Mouse (Mus musculus) left cerebral cortex, adult 2 months (tissue): ENCODE measurements at regions not wholly inside any gene's neighbourhood (a gene's known extent, or its start where the extent isn't known, plus 50 kb on each side); places are given as distances from the start of the nearest gene placed in this dataset.

Source experiments
- DNase-seq, 2 experiments: peaks; one replicate each; pipeline ENCODE4 v3.0.0; 2021 to 2022; ENCODE audit warnings: low spot score in 2 of 2, mixed read lengths in 1 of 2; ENCODE audit errors: extremely low spot score in 1 of 2
- H3K27ac ChIP-seq: fragments of 200-600 bp; 2 replicates; pipeline ENCODE4 v1.8.1; 2022
- H3K4me3 ChIP-seq: fragments of 200-600 bp; 2 replicates; pipeline ENCODE4 v1.8.1; 2022
- CTCF ChIP-seq: fragments of 200-600 bp; IDR thresholded peaks from 2 replicates; pipeline ENCODE4 v1.8.1; 2022; ENCODE audit warnings: antibody characterized with exemption, mild to moderate bottlenecking, moderate library complexity
- intact Hi-C: fragments of 180-260 bp; cut with DNase I; formaldehyde crosslinking; loops from one replicate; pipeline ENCODE4 v1.15.1; 2025

DNA sequence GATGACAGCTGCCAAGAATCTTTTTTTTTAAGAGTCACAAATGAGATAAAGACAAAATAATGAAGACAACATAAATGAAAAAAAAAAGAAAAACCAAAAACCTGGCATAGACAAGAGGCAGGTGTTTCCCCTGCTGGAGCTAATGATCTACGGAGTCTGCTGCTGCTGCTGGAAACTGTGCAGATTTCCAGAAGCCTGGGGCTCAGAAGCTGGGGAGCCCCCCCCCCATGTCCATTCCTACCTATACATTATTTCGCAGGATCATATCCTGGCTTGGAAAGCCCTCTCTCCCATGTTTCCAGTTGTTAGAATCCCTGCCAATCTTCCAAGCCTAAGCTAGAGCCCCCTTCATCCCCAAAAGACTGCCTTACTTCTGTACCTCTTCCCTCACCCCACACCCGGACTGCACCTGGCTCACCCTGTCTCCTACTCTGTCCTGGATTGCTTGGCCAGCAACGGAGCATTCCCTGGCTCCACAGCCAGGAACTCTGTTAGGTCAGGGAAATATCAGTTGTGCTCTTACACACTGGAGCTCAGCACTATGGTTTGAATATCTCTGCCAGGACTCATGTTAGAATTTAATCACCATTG is 218.6 kb upstream of the Six2 start:
- H3K4me3 ChIP-seq = no peak overlapping the region
- TF ChIP-seq CTCF = no peak
- no peak for DNase-seq
- intact Hi-C loops = no loop called here
- H3K27ac ChIP-seq = no peak overlapping the region

DNA sequence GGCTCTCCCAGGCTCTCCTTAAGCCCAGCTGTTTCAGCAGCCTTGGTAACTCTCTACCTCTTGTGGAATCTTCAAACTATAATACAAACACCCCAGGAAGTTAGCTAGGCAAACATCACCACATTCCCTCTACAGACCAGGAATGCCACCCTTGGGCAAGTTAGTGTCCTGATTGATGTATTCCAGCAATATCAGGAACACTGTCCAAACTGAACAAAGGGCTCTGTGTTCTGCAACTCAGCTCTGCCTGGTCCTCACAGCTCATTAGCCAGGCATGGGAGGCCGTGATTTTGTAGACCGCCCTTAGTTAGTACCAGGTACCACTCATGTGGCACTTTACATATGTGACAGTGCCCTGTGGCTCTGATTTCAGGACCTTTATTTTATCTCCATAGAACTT is 214.5 kb upstream of the Six2 start:
- no peak overlapping the region for H3K4me3 ChIP-seq
- no peak for TF ChIP-seq CTCF
- intact Hi-C loops = no loop called here
- no peak overlapping the region for H3K27ac ChIP-seq
- DNase-seq = no peak

DNA sequence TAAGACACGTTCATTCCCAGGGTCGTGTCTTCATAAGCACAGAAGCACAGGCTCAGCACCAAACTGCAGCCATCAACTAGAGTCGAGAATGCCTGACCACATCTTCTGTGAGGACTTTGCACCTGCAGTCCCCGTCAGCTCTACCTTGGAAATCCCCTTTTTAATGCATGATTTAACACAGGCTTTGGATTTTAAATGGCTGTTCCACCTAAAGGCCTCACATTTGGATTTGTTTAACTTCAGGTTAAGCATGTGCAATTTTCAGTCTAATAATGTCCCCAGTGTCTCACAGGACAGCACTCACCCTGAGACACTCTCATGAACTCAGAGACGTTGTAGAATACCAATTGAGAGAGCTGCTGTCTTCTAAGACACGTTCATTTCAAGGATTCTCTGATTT is 211.0 kb upstream of the Six2 start:
- no peak for DNase-seq
- TF ChIP-seq CTCF = no peak
- intact Hi-C loops = no loop called here
- no peak overlapping the region for H3K4me3 ChIP-seq
- no peak overlapping the region for H3K27ac ChIP-seq

DNA sequence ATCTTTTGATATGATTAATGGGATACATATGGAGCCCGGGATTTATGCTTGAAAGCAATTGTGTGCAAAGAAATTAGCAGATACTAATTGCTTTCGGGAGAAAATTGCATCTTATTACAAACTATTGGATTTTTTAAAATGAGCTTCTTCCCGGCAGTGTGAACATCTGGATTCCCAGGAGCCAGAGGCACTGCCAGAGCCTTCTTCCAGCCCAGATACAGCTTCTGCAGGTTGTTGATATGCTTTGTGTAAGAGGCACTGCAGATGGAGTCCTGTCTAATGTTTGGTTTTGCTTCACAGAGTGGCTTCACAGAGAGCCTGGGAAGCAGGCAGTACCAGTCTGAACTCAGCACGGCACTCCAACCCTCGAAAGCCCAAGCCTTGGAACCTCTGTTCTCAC is 207.9 kb upstream of the Six2 start:
- no peak overlapping the region for H3K27ac ChIP-seq
- intact Hi-C loops = no loop called here
- H3K4me3 ChIP-seq = no peak overlapping the region
- DNase-seq = no peak
- TF ChIP-seq CTCF = no peak

DNA sequence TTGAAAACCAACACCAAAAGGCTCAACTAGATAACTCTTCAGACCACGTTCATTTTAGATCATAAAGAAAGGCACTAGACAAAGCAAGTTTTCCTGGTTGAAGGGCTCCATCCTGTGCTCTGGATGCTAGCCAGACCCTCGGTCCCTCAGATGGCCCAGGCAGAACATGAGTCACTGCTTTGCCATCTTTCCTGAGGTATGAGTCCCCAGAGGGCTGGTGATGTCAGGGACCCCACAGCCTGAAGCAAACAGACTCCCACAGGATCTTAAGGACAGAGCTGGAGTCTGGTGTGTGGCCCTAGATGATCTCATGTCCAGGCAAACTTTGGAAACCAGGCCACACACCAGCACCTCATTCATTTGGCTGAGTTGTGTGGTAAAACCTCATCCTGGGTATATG is 203.2 kb upstream of the Six2 start:
- DNase-seq = no peak
- TF ChIP-seq CTCF = no peak
- intact Hi-C loops = no loop called here
- Histone ChIP-seq H3K27ac (no peak overlapping the region), H3K4me3 (no peak overlapping the region)

DNA sequence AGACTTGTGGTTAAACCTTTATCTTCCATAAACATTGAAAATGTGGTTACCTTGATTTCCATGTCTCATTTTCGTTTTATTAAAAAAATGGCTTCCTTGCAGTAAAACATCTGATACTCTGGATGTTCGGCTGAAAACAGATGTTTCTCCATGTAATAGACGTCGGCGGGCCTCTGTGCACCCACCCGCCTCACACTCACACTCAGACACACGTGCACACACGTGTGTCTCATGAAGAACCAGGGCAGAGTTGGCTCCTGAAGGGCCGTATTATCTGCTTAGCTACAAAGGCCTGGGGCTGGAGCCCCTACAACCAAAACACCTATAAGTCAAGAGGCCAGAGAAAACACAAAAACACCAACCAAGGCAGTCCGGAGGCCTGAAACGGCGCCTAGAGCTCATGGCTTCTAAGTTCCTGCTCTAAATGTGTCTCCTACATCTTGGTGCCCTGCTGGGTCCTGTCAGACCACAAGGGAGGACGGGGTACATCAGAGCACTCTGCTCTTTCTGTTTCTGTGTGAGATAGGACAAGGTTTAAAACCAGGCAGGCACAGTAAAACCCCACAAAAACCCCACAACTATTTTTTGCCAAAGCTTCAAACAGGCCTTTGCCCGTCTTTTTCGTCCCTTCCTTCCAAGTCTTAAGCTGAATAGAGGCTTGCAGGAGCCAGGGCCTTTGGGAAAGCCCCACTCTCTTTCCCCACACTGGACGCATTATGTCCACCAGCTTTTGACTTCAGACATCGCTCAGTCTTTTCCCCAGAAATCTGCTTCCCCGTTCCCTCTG is 201.9 kb upstream of the Six2 start:
- TF ChIP-seq CTCF = no peak
- DNase-seq = no peak
- no peak overlapping the region for H3K4me3 ChIP-seq
- intact Hi-C loops = no loop called here
- no peak overlapping the region for H3K27ac ChIP-seq

DNA sequence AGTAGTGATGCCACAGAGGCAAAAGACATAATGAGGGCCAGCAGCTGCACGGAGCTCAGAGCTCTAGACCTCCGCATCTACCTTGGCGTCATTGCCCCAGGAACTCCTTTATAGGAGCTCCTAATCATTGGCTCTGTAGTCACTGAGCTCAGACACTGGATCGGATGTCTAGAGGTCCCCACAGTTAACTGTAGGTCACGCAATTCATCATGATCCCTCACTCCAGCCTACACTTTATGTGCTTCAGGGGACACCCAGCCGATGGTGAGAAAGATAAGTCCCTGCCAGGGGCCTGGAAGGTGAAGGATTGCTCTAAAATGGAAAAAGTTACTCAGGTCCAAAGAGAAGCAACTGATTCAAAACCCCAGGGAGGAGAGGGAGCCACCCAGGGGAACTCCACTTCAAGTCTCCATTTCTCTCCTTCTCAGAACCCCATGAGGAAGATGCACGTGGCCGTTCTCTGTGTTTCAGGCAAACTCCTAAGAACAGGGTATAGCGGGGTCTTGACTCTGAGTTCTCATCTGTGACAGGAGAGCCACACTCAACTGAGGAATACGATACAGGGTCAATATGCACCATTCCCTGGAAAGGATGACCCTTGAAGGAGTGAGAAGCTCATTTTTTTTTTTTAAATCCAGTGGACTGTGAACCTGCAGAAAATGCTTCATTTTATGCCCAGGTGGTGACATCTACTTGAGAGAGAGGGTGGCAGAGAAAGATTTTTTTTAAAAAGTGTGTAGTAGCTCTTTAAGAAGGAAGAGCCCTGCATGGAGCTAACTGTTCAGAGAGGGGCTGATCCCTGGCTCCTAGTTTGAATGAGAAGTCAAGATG is 200.7 kb upstream of the Six2 start:
- no peak for DNase-seq
- TF ChIP-seq CTCF = no peak
- no peak overlapping the region for H3K4me3 ChIP-seq
- intact Hi-C loops = no loop called here
- H3K27ac ChIP-seq = no peak overlapping the region

DNA sequence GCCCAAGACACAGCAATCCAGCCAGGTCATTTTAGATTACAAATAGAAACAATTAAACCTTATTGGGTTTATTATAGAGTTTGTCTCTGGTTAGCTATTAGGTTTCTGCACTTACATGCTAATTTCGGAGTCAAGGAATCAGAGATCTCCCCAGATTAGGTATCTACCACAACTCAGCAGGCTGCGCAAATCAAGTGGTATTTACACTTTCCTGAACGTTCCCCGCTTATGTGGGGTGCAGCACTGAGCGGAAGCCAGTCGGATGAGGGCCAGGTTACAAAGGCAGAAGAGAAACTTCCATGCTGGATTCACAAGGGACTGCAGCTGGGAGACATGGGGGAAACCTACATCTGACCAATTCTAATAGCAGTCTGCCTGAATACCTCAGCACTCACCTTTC is 198.6 kb upstream of the Six2 start:
- H3K4me3 ChIP-seq = no peak overlapping the region
- TF ChIP-seq CTCF = no peak
- DNase-seq = no peak
- intact Hi-C loops = no loop called here
- no peak overlapping the region for H3K27ac ChIP-seq

DNA sequence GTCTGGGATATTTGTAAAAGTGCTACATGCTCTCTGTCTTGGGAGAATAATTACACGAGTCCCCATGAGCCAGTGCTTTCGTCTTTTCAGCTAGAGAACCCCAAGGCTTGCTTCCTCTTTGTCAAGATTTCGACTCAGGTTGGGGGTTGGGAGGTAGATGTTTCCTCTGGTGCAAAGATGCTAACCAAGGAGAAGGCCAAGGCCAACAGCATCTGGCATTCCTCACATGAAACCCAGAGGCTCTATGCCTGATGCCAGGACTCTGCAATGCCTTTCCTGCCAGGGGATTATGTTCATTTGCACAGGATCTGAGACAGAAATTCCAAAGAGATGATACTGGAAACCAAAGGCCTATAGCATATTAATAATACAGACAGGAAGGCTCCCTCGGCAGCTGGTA is 198.2 kb upstream of the Six2 start:
- intact Hi-C loops = no loop called here
- no peak for DNase-seq
- no peak for TF ChIP-seq CTCF

DNA sequence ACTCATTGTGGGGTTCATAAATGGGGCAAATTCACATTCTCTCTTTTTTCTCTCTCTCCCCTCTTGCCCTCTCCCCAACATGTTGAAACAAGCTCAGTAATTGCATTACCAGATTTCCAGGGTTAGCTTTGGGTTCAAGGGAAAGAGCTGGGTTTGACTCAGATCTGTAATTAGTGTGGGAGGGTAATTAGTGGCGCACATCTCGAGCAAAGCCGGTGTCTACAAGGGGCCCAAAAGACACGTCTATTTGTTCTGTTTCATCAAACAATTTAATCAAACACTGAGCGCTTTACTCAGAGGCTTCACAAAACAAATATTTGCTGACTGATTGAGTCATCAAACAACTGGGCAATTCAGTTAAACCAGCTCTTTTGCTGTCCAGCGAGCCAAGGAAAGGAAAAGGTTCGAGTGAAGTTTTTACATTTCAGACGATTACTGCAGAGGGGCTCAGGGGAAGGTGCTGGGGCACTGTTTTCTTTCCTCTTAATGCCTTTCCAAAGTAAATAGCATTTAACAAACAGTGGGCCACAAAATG is 193.6 kb upstream of the Six2 start:
- intact Hi-C loops = loop anchor here (5.0 kb wide), 1 partner anchor 181 kb away; no protein-coding TSS in a partner anchor
- DNase-seq = no peak
- Histone ChIP-seq H3K27ac (no peak overlapping the region), H3K4me3 (no peak overlapping the region)
- no peak for TF ChIP-seq CTCF

More for the DNA sequence above, 198.2 kb upstream of the Six2 start:
- H3K4me3 ChIP-seq = no peak overlapping the region
- no peak overlapping the region for H3K27ac ChIP-seq

DNA sequence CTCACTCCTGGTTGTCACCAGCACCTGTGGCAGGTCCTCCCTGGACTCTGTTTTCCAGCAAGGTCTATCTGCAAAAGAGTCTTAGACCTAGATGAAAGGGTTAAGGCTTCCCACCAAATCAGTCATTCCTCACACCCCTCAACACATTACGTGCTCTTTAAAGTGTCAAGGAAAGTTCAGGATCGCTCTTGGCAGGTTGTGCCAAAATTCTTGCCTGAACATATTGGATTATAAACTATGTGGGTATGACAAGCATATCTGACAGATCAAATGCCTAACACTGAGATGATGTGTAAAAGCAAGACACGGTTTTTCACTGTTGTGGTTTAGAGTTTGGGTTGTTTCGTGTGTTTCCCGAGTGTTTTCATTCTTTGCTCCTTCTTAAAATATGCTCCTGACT is 193.0 kb upstream of the Six2 start:
- intact Hi-C loops = loop anchor here (5.0 kb wide), 1 partner anchor 181 kb away; no protein-coding TSS in a partner anchor
- H3K4me3 ChIP-seq = no peak overlapping the region
- no peak for TF ChIP-seq CTCF
- H3K27ac ChIP-seq = no peak overlapping the region
- DNase-seq = no peak

DNA sequence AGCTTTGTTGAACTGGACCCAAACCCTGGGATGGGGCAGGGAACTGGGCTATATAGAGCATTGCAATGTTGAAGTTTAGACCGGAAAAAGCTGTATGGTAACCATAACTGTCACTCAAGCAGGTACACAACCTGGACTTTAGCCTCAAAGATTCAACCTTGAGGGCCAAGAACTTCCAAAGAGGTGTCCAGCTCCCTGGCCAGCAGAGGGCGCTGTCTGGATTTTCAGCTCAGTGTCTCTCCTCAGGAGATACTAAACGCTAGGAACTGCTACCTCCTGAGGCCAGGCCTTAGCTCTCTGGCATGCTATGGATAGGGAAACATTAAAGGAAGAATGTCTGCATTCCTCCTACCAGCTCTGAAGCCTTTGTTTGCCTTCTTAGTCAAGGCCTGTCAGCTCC is 189.4 kb upstream of the Six2 start:
- peak in 1 of 2 experiments; percentile 24 for DNase-seq
- H3K27ac ChIP-seq = no peak overlapping the region
- no peak overlapping the region for H3K4me3 ChIP-seq
- intact Hi-C loops = loop anchor here (5.0 kb wide), 1 partner anchor 85 kb away; no protein-coding TSS in a partner anchor
- TF ChIP-seq CTCF = peak; percentile 57
